Mouse (Mus musculus) CH12.LX (cell line): ENCODE measurements around the gene Steap3.

Experiments
- CTCF ChIP-seq, 2 experiments: IDR thresholded peaks in 1 of 2; conservative IDR thresholded peaks in 1 of 2; 2 replicates each; pipeline ENCODE4 v1.5.1; 2011 to 2012; ENCODE audit warnings: low read depth in 2 of 2, low read length in 2 of 2, improper control_type of control experiment in 1 of 2, inconsistent platforms in 1 of 2, mild to moderate bottlenecking in 1 of 2, moderate library complexity in 1 of 2
- MAX ChIP-seq: IDR thresholded peaks from 2 replicates; pipeline ENCODE4 v1.6.1; 2011; ENCODE audit warnings: low read length, improper control_type of control experiment

DNA sequence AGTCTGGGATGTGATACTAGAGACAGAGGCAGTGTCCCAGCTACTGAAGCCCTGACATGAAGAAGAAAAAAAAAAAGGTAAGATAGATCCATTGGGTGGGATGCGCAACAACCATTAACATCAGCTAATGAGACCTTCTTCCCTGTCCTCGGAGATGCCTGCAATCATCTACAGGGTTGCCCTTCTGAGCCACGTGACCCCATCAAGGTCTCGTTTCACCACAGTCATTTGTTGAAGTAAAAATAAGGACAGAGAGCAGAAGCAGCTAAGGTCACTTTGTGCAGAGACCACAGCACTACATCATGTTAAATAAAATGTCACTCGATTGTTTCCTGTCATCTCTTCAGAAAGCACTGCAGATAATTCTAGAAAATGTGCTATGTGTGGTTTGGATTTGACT, 68.7 kb downstream of the Steap3 start:
- TF ChIP-seq MAX (no peak), CTCF (conservative IDR thresholded peaks at IDR 0.05 in 1 of 2, IDR thresholded peaks at IDR 0.05 in 1 of 2; ENCODE audit: low read depth in 2 of 2, low read length in 2 of 2) (no peak)
